Mouse (Mus musculus): ENCODE measurements around the gene Psmb8. TPM values are rescaled to one million over a fixed set of nuclear protein-coding genes. Genes with fewer than 3 reads are reported as not detected.

The Psmb8 gene
- polyA plus RNA-seq, 1 experiment from 2014 or later = 4.1 TPM

DNA sequence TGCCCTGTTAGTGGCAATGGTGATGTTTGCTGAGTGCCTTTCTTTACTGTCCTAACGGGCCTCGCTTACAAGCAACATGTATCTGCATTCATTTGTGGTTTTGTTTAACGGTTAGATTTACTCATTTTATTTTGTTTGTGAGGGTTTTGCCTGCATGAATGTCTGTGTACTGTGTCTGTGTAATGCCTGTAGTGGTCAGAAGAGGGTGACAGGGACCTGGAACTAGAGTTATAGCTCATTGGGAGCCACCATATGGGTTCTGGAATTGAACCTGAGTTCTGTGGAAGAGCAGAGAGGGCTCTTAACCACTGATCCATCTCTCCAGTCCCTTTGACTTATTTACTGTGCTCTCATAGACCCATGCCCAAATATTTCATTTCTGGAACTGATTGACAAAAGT, 49.5 kb downstream of the Psmb8 start:
- no peak for ATAC-seq
- Histone ChIP-seq H3K9me3 (ENCODE audit: control insufficient read depth, low read length) (no peaks in the 10 kb centered on the region; the same call in 1 of the 2 replicates), H3K9ac (ENCODE audit: low read depth, low read length) (no peak overlapping the region), H3K4me3 (ENCODE audit: low read length) (no peak overlapping the region), H3K27ac (ENCODE audit: low read depth, low read length) (no peak overlapping the region), H3K27me3 (replicated peaks; ENCODE audit: control insufficient read depth, insufficient read depth, low read length) (no peaks in the 10 kb centered on the region), H3K4me2 (ENCODE audit: low read length) (no peak overlapping the region), H3K36me3 (ENCODE audit: control insufficient read depth, insufficient read depth, low read length) (no peaks in the 10 kb centered on the region), H3K4me1 (ENCODE audit: control insufficient read depth, insufficient read depth, low read depth, low read length) (no peaks in the 10 kb centered on the region)
- 91% methylated on average over 3 of the region's 3 CpGs for WGBS

DNA sequence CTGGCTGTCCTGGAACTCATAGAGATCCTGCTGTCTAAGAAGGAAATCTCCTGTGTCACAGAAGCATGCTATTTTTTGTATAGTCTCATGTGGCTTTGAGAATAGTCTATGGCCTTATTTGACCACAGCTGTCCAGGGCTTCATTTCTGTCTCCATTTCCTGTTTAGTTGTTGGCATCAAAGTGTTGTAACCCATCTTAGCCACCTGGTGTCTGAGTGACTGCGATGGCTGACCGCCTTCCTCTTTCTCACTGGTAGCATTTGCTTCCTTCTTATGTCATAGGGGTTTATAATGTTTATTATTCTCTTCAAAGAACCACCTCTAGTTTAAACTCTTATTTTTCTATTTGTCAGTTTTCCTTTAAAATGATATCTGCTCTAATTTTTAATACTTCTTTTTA, 51.2 kb downstream of the Psmb8 start:
- Histone ChIP-seq H3K9ac (ENCODE audit: low read depth, low read length) (no peak overlapping the region), H3K4me1 (ENCODE audit: control insufficient read depth, insufficient read depth, low read depth, low read length) (no peaks in the 10 kb centered on the region), H3K27me3 (replicated peaks; ENCODE audit: control insufficient read depth, insufficient read depth, low read length) (no peaks in the 10 kb centered on the region), H3K9me3 (ENCODE audit: control insufficient read depth, low read length) (no peaks in the 10 kb centered on the region), H3K36me3 (ENCODE audit: control insufficient read depth, insufficient read depth, low read length) (no peaks in the 10 kb centered on the region), H3K4me3 (ENCODE audit: low read length) (no peak overlapping the region), H3K27ac (ENCODE audit: low read depth, low read length) (no peak overlapping the region), H3K4me2 (ENCODE audit: low read length) (no peak overlapping the region)
- 70% methylated on average over 2 of the region's 2 CpGs for WGBS
- ATAC-seq = no peak

DNA sequence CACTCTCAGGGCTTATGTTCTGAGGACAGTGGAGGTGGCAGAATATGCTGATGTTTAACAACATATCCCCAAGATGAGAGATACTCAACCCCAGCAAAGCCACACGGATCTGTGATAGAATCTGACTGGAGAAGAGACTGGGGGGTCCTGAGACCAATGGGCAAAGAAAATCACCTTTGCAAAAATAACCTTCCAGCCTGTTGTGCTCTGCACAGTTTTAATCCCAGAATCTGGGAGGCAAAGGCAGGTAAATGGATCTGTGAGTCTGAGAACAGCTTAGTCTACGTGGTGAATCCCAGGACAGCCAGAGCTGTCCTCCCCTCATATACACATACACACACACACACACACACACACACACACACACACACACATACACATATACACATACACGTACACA, 51.8 kb downstream of the Psmb8 start:
- no peaks in the 10 kb centered on the region for H3K36me3 ChIP-seq (ENCODE audit: control insufficient read depth, insufficient read depth, low read length)
- 46% methylated on average over 3 of the region's 3 CpGs for WGBS
- no peaks in the 10 kb centered on the region for H3K27me3 ChIP-seq (replicated peaks; ENCODE audit: control insufficient read depth, insufficient read depth, low read length)
- H3K4me3 ChIP-seq (ENCODE audit: low read length) = no peak overlapping the region
- no peaks in the 10 kb centered on the region for H3K9me3 ChIP-seq (ENCODE audit: control insufficient read depth, low read length)
- H3K9ac ChIP-seq (ENCODE audit: low read depth, low read length) = no peak overlapping the region
- no peak overlapping the region for H3K4me2 ChIP-seq (ENCODE audit: low read length)
- H3K27ac ChIP-seq (ENCODE audit: low read depth, low read length) = no peak overlapping the region
- H3K4me1 ChIP-seq (ENCODE audit: control insufficient read depth, insufficient read depth, low read depth, low read length) = no peaks in the 10 kb centered on the region
- no peak for ATAC-seq

DNA sequence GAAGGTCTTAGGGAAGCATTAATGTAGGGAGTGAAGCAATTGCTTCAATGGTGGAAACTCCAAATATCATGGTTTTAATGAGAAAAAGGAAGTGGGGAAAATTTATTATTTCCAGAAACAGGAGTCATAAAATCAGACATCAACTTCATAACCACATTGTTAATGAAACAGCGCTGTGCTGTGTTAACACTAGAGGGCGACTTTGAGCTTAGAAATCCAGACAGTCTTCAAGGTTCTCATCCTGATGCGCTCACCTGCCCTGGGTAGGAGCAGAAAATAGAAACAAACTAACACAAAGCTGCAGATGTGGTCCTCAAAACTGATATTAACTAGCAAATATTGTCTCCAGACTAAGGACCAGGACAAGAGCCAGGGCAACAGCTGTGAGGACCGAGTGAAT, 52.4 kb downstream of the Psmb8 start:
- Histone ChIP-seq H3K4me2 (ENCODE audit: low read length) (no peak overlapping the region), H3K27ac (ENCODE audit: low read depth, low read length) (no peak overlapping the region), H3K36me3 (ENCODE audit: control insufficient read depth, insufficient read depth, low read length) (no peaks in the 10 kb centered on the region), H3K4me3 (ENCODE audit: low read length) (no peak overlapping the region), H3K9me3 (ENCODE audit: control insufficient read depth, low read length) (no peaks in the 10 kb centered on the region), H3K27me3 (replicated peaks; ENCODE audit: control insufficient read depth, insufficient read depth, low read length) (no peaks in the 10 kb centered on the region), H3K4me1 (ENCODE audit: control insufficient read depth, insufficient read depth, low read depth, low read length) (no peaks in the 10 kb centered on the region), H3K9ac (ENCODE audit: low read depth, low read length) (no peak overlapping the region)
- ATAC-seq = no peak
- WGBS = 20% methylated on average over 4 of the region's 4 CpGs

Other genes with a start within 250 kb of the Psmb8 start
- 13.3 and 16.1 TPM in 2 replicates for gene B3galt4, start 246.2 kb upstream of the Psmb8 start, polyA plus RNA-seq (2015; fragmentation: Nextera tagmentation; extraction: Ambion mirVana)
- gene Vps52, start 241.9 kb upstream of the Psmb8 start, polyA plus RNA-seq (2015; fragmentation: Nextera tagmentation; extraction: Ambion mirVana) = 75.4 and 80.7 TPM in 2 replicates
- 695 and 697 TPM in 2 replicates for gene Rps18, start 241.7 kb upstream of the Psmb8 start, polyA plus RNA-seq (2015; fragmentation: Nextera tagmentation; extraction: Ambion mirVana)
- gene H2-K1, start 197.4 kb upstream of the Psmb8 start, polyA plus RNA-seq (2015; fragmentation: Nextera tagmentation; extraction: Ambion mirVana) = 16.6 and 18.8 TPM in 2 replicates
- gene Ring1, start 173.0 kb upstream of the Psmb8 start, polyA plus RNA-seq (2015; fragmentation: Nextera tagmentation; extraction: Ambion mirVana) = 17.3 and 18.5 TPM in 2 replicates
- 69.5 and 74.1 TPM in 2 replicates for gene H2-Ke6, start 169.7 kb upstream of the Psmb8 start, polyA plus RNA-seq (2015; fragmentation: Nextera tagmentation; extraction: Ambion mirVana)
- gene Slc39a7, start 166.0 kb upstream of the Psmb8 start, polyA plus RNA-seq (2015; fragmentation: Nextera tagmentation; extraction: Ambion mirVana) = 180 and 186 TPM in 2 replicates
- gene Rxrb, start 165.9 kb upstream of the Psmb8 start, polyA plus RNA-seq (2015; fragmentation: Nextera tagmentation; extraction: Ambion mirVana) = 53.3 and 54.1 TPM in 2 replicates
- gene Col11a2, start 158.3 kb upstream of the Psmb8 start, polyA plus RNA-seq (2015; fragmentation: Nextera tagmentation; extraction: Ambion mirVana) = 4.7 and 6.7 TPM in 2 replicates
- gene H2-Oa, start 105.4 kb upstream of the Psmb8 start, polyA plus RNA-seq (2015; fragmentation: Nextera tagmentation; extraction: Ambion mirVana) = 0.14 TPM in 1 of 2 replicates, not detected in the other
- gene H2-DMa, start 78.2 kb upstream of the Psmb8 start, polyA plus RNA-seq (2015; fragmentation: Nextera tagmentation; extraction: Ambion mirVana) = 20.5 and 20.9 TPM in 2 replicates
- gene Brd2, start 75.1 kb upstream of the Psmb8 start, polyA plus RNA-seq (2015; fragmentation: Nextera tagmentation; extraction: Ambion mirVana) = 98.5 and 123 TPM in 2 replicates
- gene H2-DMb2, start 54.4 kb upstream of the Psmb8 start, polyA plus RNA-seq (2015; fragmentation: Nextera tagmentation; extraction: Ambion mirVana) = 0.25 and 0.28 TPM in 2 replicates
- 0.68 and 1.5 TPM in 2 replicates for gene H2-DMb1, start 44.6 kb upstream of the Psmb8 start, polyA plus RNA-seq (2015; fragmentation: Nextera tagmentation; extraction: Ambion mirVana)
- gene Tap1, start 10.2 kb upstream of the Psmb8 start, polyA plus RNA-seq (2015; fragmentation: Nextera tagmentation; extraction: Ambion mirVana) = 4.6 and 6.1 TPM in 2 replicates
- gene Psmb9, start 10.0 kb upstream of the Psmb8 start, polyA plus RNA-seq (2015; fragmentation: Nextera tagmentation; extraction: Ambion mirVana) = 1.8 and 2.2 TPM in 2 replicates
- 2.9 and 3.2 TPM in 2 replicates for gene Tap2, start 5.8 kb downstream of the Psmb8 start, polyA plus RNA-seq (2015; fragmentation: Nextera tagmentation; extraction: Ambion mirVana)
- 0.16 and 0.33 TPM in 2 replicates for gene H2-Ob, start 41.2 kb downstream of the Psmb8 start, polyA plus RNA-seq (2015; fragmentation: Nextera tagmentation; extraction: Ambion mirVana)
- 1.7 and 2.3 TPM in 2 replicates for gene H2-Ab1, start 60.0 kb downstream of the Psmb8 start, polyA plus RNA-seq (2015; fragmentation: Nextera tagmentation; extraction: Ambion mirVana)
- 0.59 and 0.80 TPM in 2 replicates for gene H2-Aa, start 90.1 kb downstream of the Psmb8 start, polyA plus RNA-seq (2015; fragmentation: Nextera tagmentation; extraction: Ambion mirVana)
- gene H2-Eb1, start 108.1 kb downstream of the Psmb8 start, polyA plus RNA-seq (2015; fragmentation: Nextera tagmentation; extraction: Ambion mirVana) = 3.5 and 4.3 TPM in 2 replicates
- 0.25 and 0.31 TPM in 2 replicates for gene H2-Eb2, start 127.9 kb downstream of the Psmb8 start, polyA plus RNA-seq (2015; fragmentation: Nextera tagmentation; extraction: Ambion mirVana)
- not detected in 2 replicates for gene Btnl2, start 157.1 kb downstream of the Psmb8 start, polyA plus RNA-seq (2015; fragmentation: Nextera tagmentation; extraction: Ambion mirVana)
- not detected in 2 replicates for gene Btnl1, start 179.4 kb downstream of the Psmb8 start, polyA plus RNA-seq (2015; fragmentation: Nextera tagmentation; extraction: Ambion mirVana)
- gene BC051142, start 201.1 kb downstream of the Psmb8 start, polyA plus RNA-seq (2015; fragmentation: Nextera tagmentation; extraction: Ambion mirVana) = 3.7 and 4.5 TPM in 2 replicates